Mouse (Mus musculus): ENCODE data around the gene Adcy1.

Adcy1 gene

DNA sequence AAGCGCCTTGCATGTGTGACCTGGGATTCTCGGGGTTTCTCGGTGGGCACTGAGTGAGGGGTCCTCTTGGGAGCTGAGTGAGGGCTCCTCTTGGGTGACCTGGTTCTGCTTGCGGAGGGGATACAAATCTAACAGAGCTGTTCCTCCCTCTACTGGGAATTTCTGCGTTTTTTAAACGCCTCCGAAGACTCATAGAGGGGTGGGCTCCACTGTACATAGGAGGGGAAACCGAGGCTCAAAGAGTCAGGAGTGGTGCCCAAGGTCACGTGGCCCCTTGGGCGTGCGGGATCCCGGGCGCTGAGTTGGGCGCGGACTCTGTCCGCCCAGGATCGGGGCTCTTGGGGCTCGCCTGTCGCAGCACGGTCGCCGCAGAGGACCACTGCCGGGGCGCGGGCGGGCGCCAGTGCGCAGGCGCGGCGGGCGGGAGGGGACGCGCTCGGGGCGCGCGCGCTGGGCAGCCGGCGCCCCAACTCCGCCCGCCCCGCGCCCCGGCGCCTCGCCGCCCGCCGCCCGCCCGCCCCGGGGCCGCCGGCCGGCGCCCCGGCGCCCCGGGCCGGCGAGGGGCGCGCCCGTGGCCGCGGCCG is at the start of gene Adcy1:
Gene Adcy1, plus strand, starts transcription at position 489 of the 584 bp plus-strand sequence.
- no peak for DNase-seq

DNA sequence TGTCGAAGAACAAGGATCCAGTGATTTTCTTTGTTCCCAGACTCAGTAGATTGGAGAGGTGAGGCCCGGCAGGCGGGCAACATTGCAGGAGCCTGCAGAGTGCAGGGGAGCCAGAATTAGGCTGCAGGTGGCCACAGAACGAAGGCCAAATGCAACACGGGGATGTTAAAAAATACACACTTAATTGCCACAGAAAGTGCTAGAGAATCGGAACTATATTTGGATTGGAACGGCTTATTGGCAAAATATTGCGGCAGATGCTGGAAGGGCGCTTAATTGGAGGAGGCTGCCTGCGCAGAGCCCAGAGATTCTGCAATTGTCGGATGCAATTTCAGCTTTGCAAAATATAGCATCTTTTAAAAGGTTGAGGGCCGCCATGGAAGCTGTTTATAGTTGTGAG is 46.4 kb upstream of the Adcy1 start:
- DNase-seq = peak; percentile 52

DNA sequence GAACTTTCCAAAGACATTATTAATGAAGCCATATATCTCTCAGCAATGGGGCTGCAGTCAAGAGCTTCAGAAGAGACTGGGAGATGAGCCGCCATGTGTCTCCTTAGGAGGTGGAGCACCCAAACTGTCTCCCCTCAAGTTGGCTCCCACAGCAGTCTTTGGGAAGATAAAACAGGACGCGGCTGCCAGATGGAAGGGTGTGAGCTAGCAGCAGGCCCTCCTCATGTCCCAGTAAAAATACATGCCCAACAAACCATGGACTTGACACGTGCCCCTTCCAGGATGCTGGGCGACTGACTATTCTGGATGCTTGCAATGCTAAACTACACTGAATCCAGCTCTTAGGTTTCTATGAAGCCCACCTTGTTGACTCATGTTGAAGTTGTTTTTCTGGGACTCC is 45.2 kb upstream of the Adcy1 start:
- DNase-seq = no peak

DNA sequence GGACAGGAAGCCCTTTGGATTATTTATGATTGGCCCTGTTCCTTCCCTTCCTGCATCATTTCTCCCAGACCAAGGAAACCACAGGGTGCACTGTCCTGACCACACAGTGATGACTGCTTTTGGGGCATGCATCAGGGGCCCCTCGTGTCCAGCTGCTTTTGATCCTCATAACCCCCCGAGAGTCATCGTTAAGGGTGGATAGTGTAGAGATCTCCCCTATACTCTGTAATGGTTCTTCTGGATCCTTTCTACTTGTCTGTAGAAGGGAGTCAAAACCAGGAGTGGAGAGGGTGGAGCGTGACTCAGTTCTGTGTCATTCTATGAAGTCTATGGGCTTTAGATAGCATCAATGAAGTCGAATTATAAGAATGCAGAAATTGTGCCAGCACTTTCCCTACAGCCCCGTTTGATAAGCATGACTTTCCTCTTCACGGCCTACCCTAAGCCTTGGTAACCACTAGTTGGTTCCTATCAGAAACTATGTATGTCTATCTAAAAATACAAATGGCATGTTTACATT is 44.2 kb upstream of the Adcy1 start:
- no peak for DNase-seq

DNA sequence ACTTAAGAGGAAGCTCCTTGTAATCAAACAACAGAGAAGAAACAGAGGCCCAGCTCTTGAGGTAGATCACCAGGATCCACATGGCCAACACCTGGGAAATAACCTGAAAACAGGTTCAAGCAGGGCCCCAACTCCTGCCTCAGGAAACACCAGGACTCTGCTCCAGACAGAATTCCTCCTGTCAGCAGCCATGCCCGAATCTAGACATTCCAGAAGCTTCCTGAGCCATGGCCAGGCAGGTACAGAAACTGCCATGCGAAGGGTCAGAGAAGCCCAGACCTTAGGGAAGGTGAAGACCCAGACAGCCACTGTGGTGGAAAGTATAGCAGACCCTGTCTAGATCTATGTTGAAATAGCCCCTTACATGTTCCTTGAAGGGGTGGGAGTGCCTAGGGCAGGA is 30.2 kb upstream of the Adcy1 start:
- DNase-seq = no peak

DNA sequence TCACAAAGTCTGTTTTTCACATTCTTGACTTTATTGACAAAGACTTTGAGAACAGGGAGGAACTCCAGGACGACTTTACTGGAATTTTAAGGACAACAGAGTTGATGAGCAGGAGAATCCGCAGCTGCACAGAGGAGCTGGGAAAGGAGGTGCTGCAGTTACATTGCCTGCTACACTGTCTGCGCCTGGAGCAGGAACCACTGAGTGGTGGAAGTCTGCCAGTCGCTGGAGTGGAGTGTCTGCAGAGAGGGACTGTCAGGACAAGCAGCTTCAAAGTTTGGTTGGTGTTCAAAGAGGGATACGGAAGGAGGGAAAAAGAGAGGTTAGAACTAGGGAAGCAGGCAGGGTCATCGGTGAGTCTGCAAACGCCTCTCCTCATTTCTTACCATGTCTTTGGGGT is 23.6 kb upstream of the Adcy1 start:
- no peak for DNase-seq

DNA sequence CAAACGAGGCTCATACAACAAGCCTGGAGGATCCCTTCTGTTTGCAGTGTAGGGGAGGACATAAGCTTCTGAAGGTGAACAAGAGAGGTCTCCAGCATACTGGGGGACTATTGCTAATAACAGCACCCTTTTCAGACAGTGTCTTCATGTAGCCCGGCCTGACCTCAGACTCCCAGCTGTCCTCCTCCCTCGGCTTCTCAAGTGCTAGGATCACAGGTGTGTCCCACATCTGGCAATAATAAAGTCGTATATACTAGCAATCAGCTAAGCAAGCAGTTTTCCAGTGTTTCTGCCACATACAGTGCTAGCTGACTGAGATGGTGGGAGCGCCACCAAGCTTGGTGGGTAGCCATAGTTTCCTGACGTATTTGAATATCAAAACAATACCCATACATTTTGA is 22.5 kb upstream of the Adcy1 start:
- DNase-seq = no peak

DNA sequence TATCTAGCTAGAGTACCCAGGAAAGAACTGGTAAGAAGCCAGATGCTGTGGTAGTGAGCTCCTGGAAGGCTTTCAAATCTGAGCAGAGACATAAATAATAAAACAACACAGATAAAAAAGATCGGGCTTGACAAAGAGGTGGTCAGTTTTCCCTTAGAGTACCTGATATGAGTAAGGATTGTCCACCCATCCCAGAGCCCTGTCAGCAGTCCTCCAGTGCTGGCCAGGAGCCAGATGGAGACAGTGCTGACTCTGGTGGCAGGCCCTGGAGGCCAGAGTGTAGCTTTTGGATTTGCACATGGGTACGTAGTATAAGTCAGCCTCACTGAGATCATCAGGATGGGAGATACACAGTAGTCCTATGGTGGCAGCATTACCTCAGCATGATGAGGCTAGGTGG is 16.1 kb upstream of the Adcy1 start:
- peak; percentile 79 for DNase-seq

DNA sequence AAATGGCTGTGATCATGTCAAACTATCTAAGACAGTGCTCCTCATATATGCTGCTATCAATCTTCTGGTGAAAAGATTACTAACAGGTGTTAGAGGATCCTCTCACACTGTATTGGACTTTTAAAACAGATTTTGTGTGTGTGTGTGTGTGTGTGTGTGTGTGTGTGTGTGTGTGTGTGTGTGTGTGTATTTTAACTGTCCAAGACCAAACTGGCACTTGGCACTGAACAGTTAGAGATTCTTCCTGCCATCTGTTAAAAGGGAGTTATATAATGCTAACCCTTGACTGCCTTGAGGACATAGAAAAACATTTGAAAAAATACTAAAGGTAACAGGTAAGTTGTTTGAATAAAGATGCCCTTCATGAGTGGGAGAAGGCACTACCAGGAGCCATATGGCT is 15.7 kb upstream of the Adcy1 start:
- DNase-seq = peak; percentile 85

DNA sequence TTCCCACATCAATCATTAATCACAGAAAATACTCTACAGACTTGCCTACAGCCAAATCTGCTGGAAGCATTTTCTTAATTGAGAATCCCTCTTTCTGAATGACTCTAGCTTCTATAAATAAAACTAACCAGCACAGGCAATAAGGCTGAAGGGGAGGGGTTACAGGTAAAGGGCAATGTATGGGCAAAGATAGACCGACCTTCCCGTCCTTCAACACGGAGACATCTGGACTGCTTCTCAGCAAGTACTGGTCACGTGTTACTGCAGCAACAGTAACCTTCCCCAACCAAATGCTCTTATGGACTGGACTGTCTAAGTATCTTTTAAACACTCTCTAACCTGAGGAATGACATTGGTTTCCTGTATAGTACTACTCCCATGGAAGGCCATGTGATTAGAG is 9.6 kb upstream of the Adcy1 start:
- DNase-seq = peak; percentile 51

DNA sequence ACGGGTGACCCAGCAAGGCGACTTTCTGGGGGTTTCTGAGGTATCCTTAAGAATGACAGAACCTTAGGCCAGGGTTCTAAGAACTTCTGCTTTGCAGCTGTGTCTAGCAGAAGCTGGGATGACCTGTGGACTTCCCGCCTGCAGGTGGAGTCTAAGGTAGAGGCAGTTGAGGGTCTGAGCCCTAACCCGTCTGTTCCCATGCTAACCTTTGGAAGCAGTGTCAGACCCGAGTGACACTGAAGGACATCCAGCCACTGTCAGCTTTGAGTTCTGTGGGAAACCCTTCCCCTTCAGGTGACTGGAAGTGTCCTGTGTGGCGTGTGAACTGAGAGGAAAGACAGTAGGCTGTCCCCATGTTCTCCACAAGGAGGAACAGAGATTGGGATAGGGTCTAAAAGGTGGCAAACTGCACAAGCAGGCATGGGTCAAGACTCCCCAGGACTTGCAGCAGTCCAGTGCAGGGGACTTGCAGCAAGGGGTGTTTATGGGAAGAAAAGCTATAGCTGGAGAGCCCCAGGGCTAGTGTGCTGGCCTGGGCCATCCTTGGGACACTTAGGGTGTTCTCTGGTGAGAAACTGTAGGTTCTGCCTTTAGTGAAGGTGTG is 8.5 kb upstream of the Adcy1 start:
- peak; percentile 69 for DNase-seq

DNA sequence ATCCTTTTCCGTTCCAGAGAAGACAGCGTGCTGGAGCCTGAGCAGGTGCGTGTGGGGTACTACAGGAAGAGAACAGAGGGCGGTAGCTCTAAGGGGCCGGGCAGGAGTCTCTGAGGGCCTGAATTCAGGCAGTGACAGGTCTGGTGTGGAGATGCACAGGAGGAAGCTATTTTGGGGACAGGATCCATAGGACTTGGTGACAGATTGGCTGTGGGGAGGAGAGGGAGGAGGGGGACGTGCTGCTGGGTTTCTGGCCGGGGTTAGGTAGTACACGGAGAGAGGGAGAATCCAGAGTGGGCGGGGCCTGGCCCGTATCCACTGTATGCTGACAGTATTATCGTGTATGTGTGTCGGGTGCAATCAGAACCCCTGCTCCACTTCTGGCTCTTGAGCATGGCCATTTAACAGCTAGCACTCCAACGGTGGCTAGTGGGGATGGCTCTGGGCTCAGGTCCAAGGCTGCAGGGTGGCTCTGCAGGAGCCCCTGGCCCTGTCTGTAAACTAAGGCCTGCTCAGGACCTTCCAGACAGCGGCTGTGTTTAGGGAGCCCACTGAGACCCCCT is 7.8 kb upstream of the Adcy1 start:
- peak; percentile 99 for DNase-seq

DNA sequence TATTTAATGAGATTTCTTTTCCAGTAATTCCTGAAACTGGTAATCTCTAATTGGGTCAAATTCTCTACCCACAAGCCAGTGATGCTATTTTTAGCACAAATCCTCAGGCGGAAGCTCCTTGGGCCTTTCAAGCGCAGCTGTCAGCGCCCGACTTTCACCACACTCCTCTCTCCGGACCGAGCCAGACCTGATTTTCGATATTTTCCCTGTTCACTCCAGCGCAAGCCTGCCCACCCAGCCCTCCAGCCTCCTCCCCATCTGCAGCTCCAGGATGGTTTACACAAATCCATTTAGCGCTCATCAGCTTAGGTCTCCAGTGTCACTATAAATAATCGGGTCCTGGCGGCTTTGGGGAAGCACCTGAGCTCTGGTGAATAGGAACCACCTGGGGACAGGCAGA is 7.2 kb upstream of the Adcy1 start:
- peak; percentile 84 for DNase-seq

DNA sequence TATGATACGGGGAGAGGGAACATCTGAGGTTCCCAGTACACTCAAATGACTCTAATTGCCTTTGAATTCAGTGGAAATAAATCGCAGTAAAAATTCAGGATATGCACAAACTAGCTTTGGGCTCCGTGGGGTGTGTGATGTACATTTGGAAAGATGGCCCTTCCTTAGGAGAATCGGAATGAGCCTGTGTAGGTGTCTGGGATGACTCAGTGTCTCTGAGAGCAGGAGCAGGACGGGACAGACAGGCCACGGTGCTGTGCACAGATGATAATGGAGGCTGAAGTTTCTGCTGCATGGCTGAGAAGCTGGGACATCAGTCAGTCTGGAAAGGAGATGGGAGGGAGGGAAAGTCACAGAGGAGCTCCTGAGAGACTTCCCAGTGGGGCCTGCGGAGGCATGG is 5.5 kb upstream of the Adcy1 start:
- DNase-seq = no peak

DNA sequence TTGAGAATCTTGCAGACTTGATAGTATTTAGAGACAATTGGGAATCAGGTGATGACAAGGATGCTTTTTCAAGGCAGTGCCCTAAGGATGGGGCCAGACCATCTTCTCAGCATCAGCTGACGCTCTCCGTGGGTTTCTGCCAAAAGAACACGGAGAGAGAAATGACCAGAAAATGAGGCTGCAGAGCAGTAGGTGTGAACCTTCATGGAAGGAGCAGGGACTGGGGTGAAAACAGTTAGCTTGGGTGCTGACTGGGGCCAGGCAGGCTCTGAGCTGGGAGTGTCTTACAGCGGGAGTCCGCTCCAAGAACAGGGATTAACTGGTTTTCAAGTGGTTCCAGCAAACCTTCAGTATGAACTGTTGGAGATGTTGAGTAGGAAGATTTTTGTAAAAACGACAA is 1.3 kb upstream of the Adcy1 start:
- peak; percentile 79 for DNase-seq

DNA sequence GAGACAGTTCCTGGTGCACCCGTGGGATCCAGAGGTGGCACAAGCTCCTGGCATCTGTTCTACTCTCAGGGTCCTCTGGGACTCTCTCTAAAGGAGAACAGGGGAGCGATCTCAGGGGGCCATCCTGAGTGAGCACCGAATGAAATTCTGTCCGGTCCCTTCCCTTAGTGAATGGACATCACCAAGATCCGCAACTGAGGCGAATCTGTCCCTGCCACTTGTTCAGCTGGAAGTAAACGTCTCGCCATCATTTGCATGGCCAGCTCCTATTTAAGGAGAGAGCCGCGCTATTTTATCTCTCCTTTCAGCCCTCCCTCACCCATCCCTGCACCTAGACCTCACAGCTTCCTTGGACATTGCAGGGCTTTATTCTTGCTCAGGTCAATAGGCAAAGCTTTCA is 723 bp upstream of the Adcy1 start:
- no peak for DNase-seq

DNA sequence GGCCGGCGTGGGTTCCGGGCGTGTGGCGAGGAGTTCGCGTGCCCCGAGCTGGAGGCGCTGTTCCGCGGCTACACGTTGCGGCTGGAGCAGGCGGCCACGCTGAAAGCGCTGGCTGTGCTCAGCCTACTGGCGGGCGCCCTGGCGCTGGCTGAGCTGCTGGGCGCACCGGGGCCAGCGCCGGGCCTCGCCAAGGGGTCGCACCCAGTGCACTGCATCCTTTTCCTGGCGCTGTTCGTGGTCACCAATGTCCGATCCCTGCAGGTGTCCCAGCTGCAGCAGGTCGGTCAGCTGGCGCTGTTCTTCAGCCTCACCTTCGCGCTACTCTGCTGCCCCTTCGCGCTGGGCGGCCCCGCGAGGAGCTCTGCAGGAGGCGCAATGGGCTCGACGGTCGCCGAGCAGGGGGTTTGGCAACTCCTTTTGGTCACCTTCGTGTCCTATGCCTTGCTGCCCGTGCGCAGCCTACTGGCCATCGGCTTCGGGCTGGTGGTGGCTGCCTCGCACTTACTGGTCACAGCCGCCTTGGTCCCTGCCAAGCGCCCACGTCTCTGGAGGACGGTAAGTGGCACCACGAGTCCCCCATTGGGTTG is 485 bp downstream of the Adcy1 start:
- DNase-seq = peak; percentile 76

DNA sequence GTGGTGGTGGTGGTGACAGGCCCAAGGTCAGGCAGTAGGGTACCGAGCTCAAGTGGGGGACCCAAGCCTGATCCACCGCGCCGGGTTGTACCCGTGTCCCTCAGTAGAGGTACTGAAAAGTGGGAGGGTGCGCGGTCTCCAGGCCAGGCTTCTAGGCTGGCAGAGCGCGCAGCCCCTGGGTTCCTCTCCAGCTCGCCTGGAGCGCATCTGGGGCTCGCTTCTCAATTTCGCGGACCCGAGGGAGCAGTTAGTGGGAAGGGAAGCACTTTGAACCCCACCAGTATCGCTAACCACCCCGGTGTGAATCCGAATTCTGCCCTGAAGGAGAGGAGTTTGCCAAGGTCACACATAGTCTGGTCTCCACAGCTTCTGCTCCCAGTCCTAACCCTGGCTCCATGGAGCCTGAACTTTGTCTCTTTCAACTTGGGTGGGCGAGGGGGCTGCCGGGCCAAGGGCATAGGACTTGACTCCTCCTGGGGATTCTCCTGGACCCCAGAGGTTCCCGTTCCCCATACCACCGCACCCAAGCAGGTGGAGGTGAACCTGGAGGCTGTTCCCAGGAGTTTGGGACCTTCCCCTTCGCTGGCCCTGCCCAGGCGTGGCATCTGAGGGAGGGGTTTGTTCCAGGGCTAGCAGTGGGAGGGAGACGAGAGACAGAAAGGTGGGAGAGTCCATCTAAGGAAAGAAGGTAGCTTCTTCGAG is 1.3 kb downstream of the Adcy1 start:
- DNase-seq = peak; percentile 75

DNA sequence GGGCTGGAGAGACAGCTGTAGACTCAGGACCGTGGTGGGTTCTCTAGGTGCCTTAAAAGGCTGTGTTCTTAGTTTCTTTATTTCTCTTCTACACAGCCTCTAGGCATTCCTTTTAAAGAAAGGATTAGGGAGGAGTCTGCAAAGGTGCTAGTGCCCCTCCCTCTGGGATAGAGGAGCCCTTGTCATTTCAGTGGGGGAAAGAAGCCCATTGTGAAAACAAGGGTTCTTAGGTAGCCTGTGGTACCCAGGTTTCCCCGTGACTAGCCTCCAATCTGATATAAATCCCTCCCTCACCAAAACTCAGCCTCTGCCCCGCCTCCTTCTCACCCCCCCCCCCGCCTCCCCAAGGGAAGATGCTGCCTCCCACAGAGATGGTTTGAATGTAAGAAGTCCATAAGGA is 2.1 kb downstream of the Adcy1 start:
- DNase-seq = no peak

DNA sequence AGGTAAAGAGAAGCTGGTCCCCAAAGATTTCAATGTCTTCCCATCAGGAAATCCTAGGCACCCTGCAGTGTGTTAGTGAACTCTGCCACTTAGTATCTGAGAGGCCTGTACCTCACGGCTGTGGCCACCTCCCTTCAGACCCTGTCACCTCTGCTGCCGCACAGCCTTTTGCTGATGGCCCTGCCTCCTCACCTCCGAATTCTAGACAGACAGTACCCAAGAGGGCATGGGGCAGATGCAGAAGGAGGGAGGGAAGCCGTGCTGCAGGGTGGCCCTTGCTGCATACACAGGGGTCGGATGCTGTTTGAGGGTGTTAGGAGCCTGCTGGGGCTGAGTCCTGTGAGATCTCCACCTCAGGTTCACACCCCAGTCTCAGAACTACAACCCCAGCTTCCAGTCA is 2.6 kb downstream of the Adcy1 start:
- DNase-seq = no peak

DNA sequence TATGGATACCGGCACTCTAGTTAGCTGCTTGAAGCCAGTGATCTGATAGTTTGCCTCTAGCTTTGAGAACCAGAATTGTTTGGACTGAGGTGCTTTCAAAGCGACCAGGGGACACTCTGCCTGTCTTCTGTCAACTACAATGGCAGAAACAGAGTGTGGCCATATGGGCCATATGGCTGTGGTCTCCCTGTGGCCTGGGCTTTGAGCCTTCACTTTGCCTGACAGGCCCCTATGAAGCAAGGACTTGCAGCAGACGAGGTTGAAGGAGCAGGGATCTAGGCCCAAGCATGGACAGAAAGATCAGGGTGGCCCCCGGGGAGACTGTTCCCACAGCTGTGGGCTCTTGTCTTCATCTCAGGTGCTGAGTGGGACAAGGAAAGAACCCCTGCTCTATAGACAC is 4.0 kb downstream of the Adcy1 start:
- no peak for DNase-seq

DNA sequence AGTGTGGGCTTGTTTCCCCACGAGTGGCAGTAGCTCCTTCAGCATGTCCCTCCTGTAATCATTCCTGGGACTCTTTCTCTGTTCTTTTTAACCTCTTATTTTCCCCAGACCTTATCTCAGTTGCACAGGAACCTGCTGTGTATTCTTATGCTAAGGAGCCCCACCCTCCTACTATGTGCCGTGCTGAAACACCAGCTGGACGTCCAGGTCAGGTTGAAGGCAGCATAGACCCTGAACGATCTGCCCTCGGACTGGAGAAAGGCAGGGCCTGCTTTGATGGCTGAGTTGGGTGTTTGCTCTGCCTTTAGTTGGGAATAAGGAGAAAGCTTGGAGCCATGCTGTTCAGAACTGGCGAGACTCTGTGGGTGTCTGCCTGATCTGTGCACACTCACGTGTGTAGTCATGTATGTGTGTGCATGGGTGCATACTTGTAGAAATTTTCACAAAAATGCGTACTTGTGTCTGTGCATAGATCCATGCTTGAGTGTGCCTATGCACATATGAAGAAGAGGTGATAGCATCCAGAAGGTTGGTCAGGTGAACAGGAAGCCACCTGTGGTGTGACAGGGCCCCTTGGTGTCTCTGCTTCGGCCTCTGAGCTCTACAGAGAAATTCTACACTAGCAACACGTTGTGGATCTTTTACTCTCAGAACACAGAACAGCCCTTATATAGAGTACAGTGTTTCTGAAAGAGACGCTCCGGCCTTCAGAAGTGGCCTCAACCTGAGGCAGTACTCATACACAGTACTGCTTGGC is 5.4 kb downstream of the Adcy1 start:
- DNase-seq = no peak

DNA sequence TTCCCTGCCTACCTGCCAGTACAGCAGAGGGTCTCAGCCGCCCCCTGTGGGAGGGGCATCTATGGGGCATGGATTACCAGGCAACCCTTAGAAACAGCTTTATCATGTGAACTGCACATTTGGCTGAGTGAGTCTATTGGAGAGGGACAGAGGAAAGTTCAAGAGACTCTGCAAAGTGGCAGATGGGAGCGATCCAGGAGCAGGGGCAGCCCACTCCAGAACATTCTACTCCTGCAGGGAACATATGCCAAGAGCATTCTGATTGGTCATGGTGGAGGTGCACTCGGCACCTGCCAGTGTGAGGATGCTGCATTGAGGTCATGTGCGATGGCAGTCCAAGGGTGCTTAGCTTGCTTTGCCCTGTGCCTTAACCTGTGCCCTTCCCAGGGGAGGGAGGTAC is 6.5 kb downstream of the Adcy1 start:
- no peak for DNase-seq
